Mouse (Mus musculus) lung, postnatal 10 days (tissue): ENCODE data around the gene Gm28897.
"Not testable (repeated sequence)": the region's sequence is repeated elsewhere in the genome, so short reads cannot be mapped to it uniquely, and the experiment has no call there.

Experiments
- DNase-seq: peaks from one replicate; pipeline ENCODE4 v3.0.0; 2021

Gm28897 gene

DNA sequence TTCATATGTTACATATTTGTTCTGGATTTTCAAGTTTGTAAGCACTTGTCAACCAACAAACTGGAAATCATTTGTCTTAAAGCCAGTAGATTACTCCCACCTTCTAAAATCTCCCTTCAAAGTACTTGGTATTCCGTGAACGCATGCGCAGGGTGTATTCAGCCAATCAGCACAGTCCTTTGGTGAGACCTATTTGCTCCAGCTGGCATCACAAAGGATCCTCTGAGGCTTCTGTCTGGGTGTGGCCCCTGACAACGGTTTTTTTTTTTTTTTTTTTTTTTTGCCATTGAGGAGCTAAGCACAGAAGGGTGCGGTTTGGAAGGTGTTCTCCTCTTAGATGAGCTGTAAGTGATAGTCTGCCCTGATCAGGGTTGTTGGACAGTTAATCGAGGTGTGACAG, at the start of gene Gm28897:
Gene Gm28897 (plus strand): TSS at position 301 of the 400 bp plus-strand sequence.
- DNase-seq = not testable (repeated sequence)
